In genomic region chr15:83149196-83150072, GRCm38 (mm10) we compare ENCODE assay signal across 7 mouse cellular contexts. TPM values are rescaled to one million over a fixed set of nuclear protein-coding genes. Genes with fewer than 3 reads are reported as not detected.
DNase-seq lines count a peak whose midpoint lies in the region; ATAC-seq lines count a peak whose summit lies in the region.

Gene Poldip3, minus strand, starts transcription at chr15:83149384.

- peaks cover 12% of the 10 kb centered on the region; the same call in 1 of the 2 replicates for H3K36me3 ChIP-seq in intestine, embryonic 15.5 days
- H3K36me3 ChIP-seq in midbrain, embryonic 10.5 days, result peaks cover 49% of the 10 kb centered on the region

- DNase-seq in adrenal gland, adult 18-20 months (ENCODE audit: low spot score in 2 of 2), result peak; percentile 95 to 96
- DNase-seq in embryo, embryonic 11 days, result peak; percentile 98
- peak; percentile 97 to 98 for DNase-seq in gastrocnemius, postnatal 36 days
- peak; percentile 99 for DNase-seq in left cerebral cortex, postnatal 25 days (ENCODE audit: low spot score in 2 of 2)
- peak; percentile 97 for DNase-seq in midbrain, embryonic 10.5 days (ENCODE audit: low spot score)
- peak; percentile 95 for DNase-seq in right cerebral cortex, postnatal 4 days

- no peaks in the 10 kb centered on the region for H3K27me3 ChIP-seq in intestine, embryonic 15.5 days (replicated peaks)
- no peaks in the 10 kb centered on the region for H3K27me3 ChIP-seq in midbrain, embryonic 10.5 days (ENCODE audit: low read depth, poor library complexity, severe bottlenecking)

- WGBS in intestine, embryonic 15.5 days, result 0% methylated on average over 56 of the region's 56 CpGs
- under 1% methylated on average over 56 of the region's 56 CpGs for WGBS in midbrain, embryonic 10.5 days

- H3K9ac ChIP-seq in intestine, embryonic 15.5 days, result peak within 1 kb of the TSS; percentile 93

- peaks cover 11% of the 10 kb centered on the region for H3K4me1 ChIP-seq in intestine, embryonic 15.5 days (replicated peaks)
- H3K4me1 ChIP-seq in midbrain, embryonic 10.5 days, result peaks cover 14% of the 10 kb centered on the region

- H3K9me3 ChIP-seq in intestine, embryonic 15.5 days, result no peaks in the 10 kb centered on the region
- H3K9me3 ChIP-seq in midbrain, embryonic 10.5 days (replicated peaks), result no peaks in the 10 kb centered on the region

- peak within 1 kb of the TSS; percentile 87 for H3K4me3 ChIP-seq in intestine, embryonic 15.5 days (replicated peaks)
- peak within 1 kb of the TSS; percentile 99 for H3K4me3 ChIP-seq in midbrain, embryonic 10.5 days

- ATAC-seq in intestine, embryonic 15.5 days, result peak; percentile 95

- intact Hi-C loops in gastrocnemius, postnatal 36 days (cut with DNase I), result no loop called here
- intact Hi-C loops in left cerebral cortex, postnatal 25 days (cut with DNase I), result loop anchor here (1.0 to 10.0 kb wide), 3 partner anchors 27 to 795 kb away; partner anchors contain the start of genes Ndufa6 and Rrp7a

- H3K27ac ChIP-seq in intestine, embryonic 15.5 days, result peak within 1 kb of the TSS; percentile 98
- H3K27ac ChIP-seq in midbrain, embryonic 10.5 days (replicated peaks), result peak within 1 kb of the TSS; percentile 99

- peak within 1 kb of the TSS; percentile 84 for H3K4me2 ChIP-seq in intestine, embryonic 15.5 days (replicated peaks)

RNA-seq across cellular contexts. Expression of gene Poldip3, which starts in this region (rescaled TPM):
- 100 to 1,000 TPM in 1 of 2 experiments, 10 to 100 TPM in 1; 86.0 to 105 TPM for total RNA-seq in adrenal gland, adult 18-20 months (2021)
- total RNA-seq in gastrocnemius, postnatal 36 days (2021), result 10 to 100 TPM; 14.1 to 16.9 TPM
- 108 and 109 TPM in 2 replicates for polyA plus RNA-seq in intestine, embryonic 15.5 days (2015; fragmentation: Nextera tagmentation; extraction: Ambion mirVana)
- 10 to 100 TPM; 86.0 to 86.2 TPM for total RNA-seq in left cerebral cortex, postnatal 25 days (2021)
- polyA plus RNA-seq in midbrain, embryonic 10.5 days (2016; fragmentation: Nextera tagmentation; extraction: Ambion mirVana), result 189 and 190 TPM in 2 replicates

Comparison
In these comparisons a context has a peak if more than half of its experiments do, and no peak if none do; other contexts are left out.
1. Peak in every context shown above with its lines: DNase-seq, ATAC-seq, H3K4me3 ChIP-seq and H3K27ac ChIP-seq.
2. RNA of gene Poldip3 (total RNA-seq): 86.0 to 105 TPM in adrenal gland, adult 18-20 months and 86.0 to 86.2 TPM in left cerebral cortex, postnatal 25 days; 14.1 to 16.9 TPM in gastrocnemius, postnatal 36 days; every median in the first group is over 4 times any median in the second.